ENCODE assay signal across 8 mouse cellular contexts in genomic region chr1:58424551-58424950, GRCm38 (mm10). TPM values are rescaled to one million over a fixed set of nuclear protein-coding genes. Genes with fewer than 3 reads are reported as not detected.
DNase-seq lines count a peak whose midpoint lies in the region; ATAC-seq and TF ChIP-seq lines count a peak whose summit lies in the region.
"Had no signal": no experiment of that assay in that cellular context is flagged by ENCODE, and none has a peak within 500 bp of the region (broad histone marks: within the 10 kb centered on the region; RNA-seq: fewer than 3 reads in every experiment).

No protein-coding gene starts in this region.

- WGBS in heart, embryonic 11.5 days (ENCODE audit: insufficient replicate concordance), result 84% methylated on average over 3 of the region's 3 CpGs
- WGBS in midbrain, embryonic 15.5 days, result 87% methylated on average over 3 of the region's 3 CpGs
- 81% methylated on average over 3 of the region's 3 CpGs for WGBS in midbrain, postnatal 0 days
- 90% methylated on average over 3 of the region's 3 CpGs for WGBS in embryonic facial prominence, embryonic 13.5 days
- WGBS in neural tube, embryonic 15.5 days, result 91% methylated on average over 3 of the region's 3 CpGs

- H3K4me3 ChIP-seq in heart, embryonic 11.5 days (ENCODE audit: low read depth, low read length), result no peak overlapping the region
- H3K4me3 ChIP-seq in midbrain, embryonic 15.5 days, result no peak overlapping the region
- no peak overlapping the region for H3K4me3 ChIP-seq in midbrain, postnatal 0 days (ENCODE audit: low read depth, low read length)
- H3K4me3 ChIP-seq in embryonic facial prominence, embryonic 13.5 days, result no peak overlapping the region
- no peak overlapping the region for H3K4me3 ChIP-seq in neural tube, embryonic 15.5 days (replicated peaks)

- H3K9me3 ChIP-seq in heart, embryonic 11.5 days (replicated peaks; ENCODE audit: control insufficient read depth, low read length), result no peaks in the 10 kb centered on the region
- no peaks in the 10 kb centered on the region for H3K9me3 ChIP-seq in midbrain, embryonic 15.5 days
- no peaks in the 10 kb centered on the region for H3K9me3 ChIP-seq in midbrain, postnatal 0 days (ENCODE audit: low read length)
- H3K9me3 ChIP-seq in embryonic facial prominence, embryonic 13.5 days, result no peaks in the 10 kb centered on the region
- H3K9me3 ChIP-seq in neural tube, embryonic 15.5 days (replicated peaks), result no peaks in the 10 kb centered on the region
- H3K9me3 ChIP-seq: G1E had no signal

- ATAC-seq in heart, embryonic 11.5 days (replicated peaks; ENCODE audit: insufficient number of reproducible peaks, low FRiP score, low TSS enrichment), result 0 out of 2 replicates have a peak, but pooled peaks have one; percentile 2
- peak; percentile 3; the same call in 1 of the 2 replicates for ATAC-seq in midbrain, embryonic 15.5 days (replicated peaks)
- no peak for ATAC-seq in midbrain, postnatal 0 days (ENCODE audit: low FRiP score)
- no peak for ATAC-seq in embryonic facial prominence, embryonic 13.5 days (ENCODE audit: insufficient number of reproducible peaks, insufficient read depth, low FRiP score, low TSS enrichment, low read depth)
- no peak for ATAC-seq in neural tube, embryonic 15.5 days (ENCODE audit: low FRiP score)

- peaks cover 5% of the 10 kb centered on the region; the same call in 1 of the 2 replicates for H3K4me1 ChIP-seq in heart, embryonic 11.5 days (ENCODE audit: control insufficient read depth, insufficient read depth, low read length)
- peaks cover 25% of the 10 kb centered on the region for H3K4me1 ChIP-seq in midbrain, embryonic 15.5 days
- no peaks in the 10 kb centered on the region; the same call in 1 of the 2 replicates for H3K4me1 ChIP-seq in midbrain, postnatal 0 days (ENCODE audit: insufficient read depth, low read length)
- H3K4me1 ChIP-seq in embryonic facial prominence, embryonic 13.5 days, result peaks cover 20% of the 10 kb centered on the region
- peaks cover 26% of the 10 kb centered on the region for H3K4me1 ChIP-seq in neural tube, embryonic 15.5 days

- no peak overlapping the region for H3K9ac ChIP-seq in heart, embryonic 11.5 days (ENCODE audit: low read depth, low read length)
- no peak overlapping the region for H3K9ac ChIP-seq in midbrain, embryonic 15.5 days
- H3K9ac ChIP-seq in midbrain, postnatal 0 days (replicated peaks; ENCODE audit: low read length, poor library complexity, severe bottlenecking), result no peak overlapping the region
- H3K9ac ChIP-seq in embryonic facial prominence, embryonic 13.5 days, result no peak overlapping the region
- H3K9ac ChIP-seq in neural tube, embryonic 15.5 days (replicated peaks), result no peak overlapping the region

- intact Hi-C loops in heart, postnatal 10 days (cut with DNase I), result no loop called here

- TF ChIP-seq CTCF in midbrain, postnatal 0 days (IDR thresholded peaks at IDR 0.05), result no peak

- DNase-seq in heart, postnatal 10 days, result no peak
- no peak for DNase-seq in midbrain, postnatal 0 days (ENCODE audit: low spot score)
- no peak for DNase-seq in retina, embryonic 14.5 days (ENCODE audit: low spot score)

- peaks cover 8% of the 10 kb centered on the region; the same call in 1 of the 2 replicates for H3K36me3 ChIP-seq in heart, embryonic 11.5 days (ENCODE audit: control insufficient read depth, insufficient read depth, low read length)
- no peaks in the 10 kb centered on the region; the same call in 1 of the 2 replicates for H3K36me3 ChIP-seq in midbrain, embryonic 15.5 days (replicated peaks)
- H3K36me3 ChIP-seq in midbrain, postnatal 0 days (ENCODE audit: insufficient read depth, low read length), result peaks cover 9% of the 10 kb centered on the region
- peaks cover 15% of the 10 kb centered on the region for H3K36me3 ChIP-seq in embryonic facial prominence, embryonic 13.5 days
- peaks cover 18% of the 10 kb centered on the region for H3K36me3 ChIP-seq in neural tube, embryonic 15.5 days

- H3K4me2 ChIP-seq in heart, embryonic 11.5 days, result 0 out of 2 replicates have a peak overlapping the region, but pooled peaks have one; percentile 48
- H3K4me2 ChIP-seq in midbrain, embryonic 15.5 days, result peak overlapping the region; percentile 47; the same call in 1 of the 2 replicates
- H3K4me2 ChIP-seq in midbrain, postnatal 0 days (ENCODE audit: low read depth, low read length, poor library complexity, severe bottlenecking), result no peak overlapping the region; the same call in 1 of the 2 replicates
- peak overlapping the region; percentile 51 for H3K4me2 ChIP-seq in embryonic facial prominence, embryonic 13.5 days
- peak overlapping the region; percentile 72; the same call in 1 of the 2 replicates for H3K4me2 ChIP-seq in neural tube, embryonic 15.5 days

- H3K27me3 ChIP-seq in heart, embryonic 11.5 days (ENCODE audit: control insufficient read depth, insufficient read depth, low read length), result no peaks in the 10 kb centered on the region
- no peaks in the 10 kb centered on the region for H3K27me3 ChIP-seq in midbrain, embryonic 15.5 days (replicated peaks)
- no peaks in the 10 kb centered on the region for H3K27me3 ChIP-seq in midbrain, postnatal 0 days (ENCODE audit: insufficient read depth, low read length)
- H3K27me3 ChIP-seq in embryonic facial prominence, embryonic 13.5 days, result no peaks in the 10 kb centered on the region
- H3K27me3 ChIP-seq in neural tube, embryonic 15.5 days (replicated peaks), result no peaks in the 10 kb centered on the region

- H3K27ac ChIP-seq in heart, embryonic 11.5 days (ENCODE audit: low read depth, low read length), result no peak overlapping the region
- H3K27ac ChIP-seq in midbrain, embryonic 15.5 days, result peak overlapping the region; percentile 99; the same call in 1 of the 2 replicates
- no peak overlapping the region for H3K27ac ChIP-seq in midbrain, postnatal 0 days (ENCODE audit: low read depth, low read length)
- no peak overlapping the region for H3K27ac ChIP-seq in embryonic facial prominence, embryonic 13.5 days
- no peak overlapping the region for H3K27ac ChIP-seq in neural tube, embryonic 15.5 days (replicated peaks)

RNA-seq across cellular contexts. Expression of gene Clk1, which starts 0.7 kb away (rescaled TPM):
- polyA plus RNA-seq in heart, embryonic 11.5 days (2014; fragmentation: Nextera tagmentation; extraction: Ambion mirVana), result 134 and 148 TPM in 2 replicates
- 10 to 100 TPM; 62.6 to 80.1 TPM for total RNA-seq in heart, postnatal 10 days (2021)
- polyA plus RNA-seq in midbrain, embryonic 15.5 days (2015; fragmentation: Nextera tagmentation; extraction: Ambion mirVana), result 159 and 170 TPM in 2 replicates
- 85.5 and 135 TPM in 2 replicates for total RNA-seq in midbrain, postnatal 0 days (2014; rRNA removed)
- polyA plus RNA-seq in midbrain, postnatal 0 days (2015; fragmentation: Nextera tagmentation; extraction: Ambion mirVana), result 83.4 and 114 TPM in 2 replicates
- polyA plus RNA-seq in embryonic facial prominence, embryonic 13.5 days (2015; fragmentation: Nextera tagmentation; extraction: Ambion mirVana), result 236 and 274 TPM in 2 replicates
- 157 TPM in 2 replicates for polyA plus RNA-seq in neural tube, embryonic 15.5 days (2015; fragmentation: Nextera tagmentation; extraction: Ambion mirVana)

RNA-seq across cellular contexts. Expression of gene Nif3l1, which starts 20.4 kb away (rescaled TPM):
- 35.0 and 36.4 TPM in 2 replicates for polyA plus RNA-seq in heart, embryonic 11.5 days (2014; fragmentation: Nextera tagmentation; extraction: Ambion mirVana)
- total RNA-seq in heart, postnatal 10 days (2021), result 10 to 100 TPM; 15.1 to 15.8 TPM
- polyA plus RNA-seq in midbrain, embryonic 15.5 days (2015; fragmentation: Nextera tagmentation; extraction: Ambion mirVana), result 57.6 and 59.5 TPM in 2 replicates
- 28.7 and 39.8 TPM in 2 replicates for total RNA-seq in midbrain, postnatal 0 days (2014; rRNA removed)
- polyA plus RNA-seq in midbrain, postnatal 0 days (2015; fragmentation: Nextera tagmentation; extraction: Ambion mirVana), result 39.1 and 39.6 TPM in 2 replicates
- 51.6 and 52.9 TPM in 2 replicates for polyA plus RNA-seq in embryonic facial prominence, embryonic 13.5 days (2015; fragmentation: Nextera tagmentation; extraction: Ambion mirVana)
- polyA plus RNA-seq in neural tube, embryonic 15.5 days (2015; fragmentation: Nextera tagmentation; extraction: Ambion mirVana), result 47.2 and 48.4 TPM in 2 replicates

RNA-seq across cellular contexts. Expression of gene Ppil3, which starts 20.7 kb away (rescaled TPM):
- polyA plus RNA-seq in heart, embryonic 11.5 days (2014; fragmentation: Nextera tagmentation; extraction: Ambion mirVana), result 36.5 and 37.1 TPM in 2 replicates
- total RNA-seq in heart, postnatal 10 days (2021), result 10 to 100 TPM; 18.7 TPM
- 46.6 and 51.0 TPM in 2 replicates for polyA plus RNA-seq in midbrain, embryonic 15.5 days (2015; fragmentation: Nextera tagmentation; extraction: Ambion mirVana)
- total RNA-seq in midbrain, postnatal 0 days (2014; rRNA removed), result 19.9 and 21.9 TPM in 2 replicates
- 40.4 and 44.2 TPM in 2 replicates for polyA plus RNA-seq in midbrain, postnatal 0 days (2015; fragmentation: Nextera tagmentation; extraction: Ambion mirVana)
- 55.7 and 66.1 TPM in 2 replicates for polyA plus RNA-seq in embryonic facial prominence, embryonic 13.5 days (2015; fragmentation: Nextera tagmentation; extraction: Ambion mirVana)
- 53.5 and 54.6 TPM in 2 replicates for polyA plus RNA-seq in neural tube, embryonic 15.5 days (2015; fragmentation: Nextera tagmentation; extraction: Ambion mirVana)

RNA-seq across cellular contexts. Expression of gene Bzw1, which starts 31.9 kb away (rescaled TPM):
- 274 and 298 TPM in 2 replicates for polyA plus RNA-seq in heart, embryonic 11.5 days (2014; fragmentation: Nextera tagmentation; extraction: Ambion mirVana)
- total RNA-seq in heart, postnatal 10 days (2021), result 100 to 1,000 TPM; 109 to 117 TPM
- 310 and 332 TPM in 2 replicates for polyA plus RNA-seq in midbrain, embryonic 15.5 days (2015; fragmentation: Nextera tagmentation; extraction: Ambion mirVana)
- 251 and 312 TPM in 2 replicates for total RNA-seq in midbrain, postnatal 0 days (2014; rRNA removed)
- polyA plus RNA-seq in midbrain, postnatal 0 days (2015; fragmentation: Nextera tagmentation; extraction: Ambion mirVana), result 325 and 364 TPM in 2 replicates
- 344 and 384 TPM in 2 replicates for polyA plus RNA-seq in embryonic facial prominence, embryonic 13.5 days (2015; fragmentation: Nextera tagmentation; extraction: Ambion mirVana)
- 300 and 314 TPM in 2 replicates for polyA plus RNA-seq in neural tube, embryonic 15.5 days (2015; fragmentation: Nextera tagmentation; extraction: Ambion mirVana)

Comparison
In these comparisons a context has a peak if more than half of its experiments do, and no peak if none do; other contexts are left out.
1. ATAC-seq: peak in heart, embryonic 11.5 days (single experiment) and midbrain, embryonic 15.5 days (single experiment); none in midbrain, postnatal 0 days (single experiment), embryonic facial prominence, embryonic 13.5 days (single experiment) and neural tube, embryonic 15.5 days (single experiment).